Mouse (Mus musculus) cerebellum, adult (tissue): ENCODE results near the gene Spata32.

Experiments
- ATAC-seq: cut with Nextera tagmentation; 2 replicates; pipeline ENCODE4 v1.9.2; 2017; ENCODE audit warnings: mild to moderate bottlenecking, moderate library complexity, mixed read lengths; ENCODE audit not compliant: insufficient number of reproducible peaks, low FRiP score, low TSS enrichment

The Spata32 gene

GRCm38 (mm10) chr11:103160738-103161137 lies 57.5 kb downstream of the Spata32 start:
- ATAC-seq = no peak

GRCm38 (mm10) chr11:103158621-103159478 lies 59.4 kb downstream of the Spata32 start:
- peak; percentile 90 for ATAC-seq
